Mouse (Mus musculus) gastrocnemius, adult 2 months (tissue): ENCODE measurements around the gene Olfr884. TPM values are rescaled to one million over a fixed set of nuclear protein-coding genes. Genes with fewer than 3 reads are reported as not detected.

Experiments
- DNase-seq: peaks from one replicate; pipeline ENCODE4 v3.0.0; 2022
- H3K27ac ChIP-seq: fragments of 200-600 bp; 2 replicates; pipeline ENCODE4 v1.8.1; 2022; ENCODE audit warnings: mild to moderate bottlenecking
- H3K4me3 ChIP-seq: fragments of 200-600 bp; 2 replicates; pipeline ENCODE4 v1.8.1; 2022; ENCODE audit warnings: mild to moderate bottlenecking, moderate library complexity
- CTCF ChIP-seq: fragments of 200-600 bp; IDR thresholded peaks from 2 replicates; pipeline ENCODE4 v1.8.1; 2022; ENCODE audit warnings: antibody characterized with exemption, mild to moderate bottlenecking, moderate library complexity
- intact Hi-C: fragments of 180-260 bp; cut with DNase I; formaldehyde crosslinking; loops from one replicate; pipeline ENCODE4 v1.15.1; 2025
- long read RNA-seq, 2 experiments: library from polyadenylated mRNA; stranded (forward); transcript quantifications; one replicate each; pipeline ENCODE4 v2.0.0; 2021
- total RNA-seq, 2 experiments: library from RNA; stranded (reverse); gene quantifications; 2 replicates each; pipeline ENCODE4 v1.2.3; 2021

Olfr884 gene
- not detected for total RNA-seq
- long read RNA-seq, experiment 1 = 0 reads
- long read RNA-seq, experiment 2 = 0 reads

DNA sequence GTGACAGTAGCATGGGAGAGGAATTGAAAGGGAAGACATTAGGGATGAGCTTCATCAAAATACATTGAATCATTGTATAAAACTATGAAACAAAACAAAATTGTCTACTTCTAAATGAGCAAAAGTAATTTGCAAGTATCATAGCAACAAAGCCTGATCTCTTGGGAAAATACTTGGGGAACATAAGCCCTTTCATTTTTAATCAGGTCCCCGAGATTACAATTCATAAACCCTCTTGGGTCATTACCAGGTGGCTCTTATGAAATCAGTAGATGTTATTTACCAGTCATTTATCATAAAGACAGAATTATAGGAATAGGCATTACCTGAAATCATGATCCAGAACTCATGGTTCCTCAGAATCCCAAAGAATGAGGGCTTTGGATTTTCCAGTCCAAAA, at the start of gene Olfr884:
Olfr884 (plus strand) TSS at position 301 of the 400 bp plus-strand sequence.
- intact Hi-C loops = no loop called here
- TF ChIP-seq CTCF = no peak
- no peak within 1 kb of the TSS for H3K4me3 ChIP-seq
- no peak for DNase-seq
- no peak within 1 kb of the TSS for H3K27ac ChIP-seq

DNA sequence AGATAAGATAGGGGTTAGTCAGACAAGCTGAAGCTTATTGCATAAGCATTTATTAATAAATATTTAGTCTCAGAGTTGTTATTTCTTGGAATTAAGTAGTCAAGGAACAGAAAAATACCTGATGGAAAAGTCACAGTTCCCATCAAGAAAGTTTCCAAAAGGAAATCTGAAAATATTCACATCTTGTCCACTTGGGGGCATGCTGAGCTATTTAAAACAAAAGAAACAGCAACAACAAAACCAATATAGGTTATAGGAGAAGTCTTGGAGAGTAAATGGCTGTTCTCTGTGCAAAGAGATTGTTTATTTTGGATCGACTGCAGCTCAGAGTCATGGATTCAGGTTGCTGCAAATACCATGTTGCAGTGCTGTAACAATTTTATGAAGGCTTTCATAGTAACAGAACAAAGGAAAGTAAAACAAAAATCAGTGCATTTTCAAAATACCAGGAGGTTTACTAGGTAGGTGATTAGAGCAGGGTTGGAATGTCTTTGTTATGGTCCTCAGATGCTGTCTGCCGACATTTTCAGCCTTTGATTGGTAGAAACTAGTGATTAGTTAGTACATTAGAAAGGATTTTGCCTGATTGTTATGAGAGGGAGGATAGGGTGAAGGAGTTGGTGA, 47.7 kb upstream of the Olfr884 start:
- no peak overlapping the region for H3K4me3 ChIP-seq
- intact Hi-C loops = no loop called here
- DNase-seq = no peak
- no peak overlapping the region for H3K27ac ChIP-seq
- TF ChIP-seq CTCF = no peak

DNA sequence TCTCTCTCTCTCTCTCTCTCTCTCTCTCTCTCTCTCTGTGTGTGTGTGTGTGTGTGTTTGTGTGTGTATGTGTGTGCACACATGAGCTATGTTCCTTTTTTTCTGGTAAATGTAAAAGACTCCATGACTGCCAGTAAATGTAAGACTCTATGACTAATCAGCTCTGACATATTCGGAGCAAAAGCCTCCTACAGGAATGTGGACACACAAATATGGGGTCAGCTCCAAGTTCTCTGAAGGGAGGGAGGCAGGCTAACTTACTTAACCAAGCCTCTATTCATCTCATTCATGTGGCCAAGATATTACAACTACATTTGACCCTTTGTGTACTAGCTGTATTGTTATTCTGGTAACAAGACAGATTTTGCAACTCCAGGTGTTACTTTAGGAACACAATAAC, 46.3 kb upstream of the Olfr884 start:
- Histone ChIP-seq H3K4me3 (no peak overlapping the region), H3K27ac (no peak overlapping the region)
- no peak for DNase-seq
- intact Hi-C loops = no loop called here
- TF ChIP-seq CTCF = no peak

DNA sequence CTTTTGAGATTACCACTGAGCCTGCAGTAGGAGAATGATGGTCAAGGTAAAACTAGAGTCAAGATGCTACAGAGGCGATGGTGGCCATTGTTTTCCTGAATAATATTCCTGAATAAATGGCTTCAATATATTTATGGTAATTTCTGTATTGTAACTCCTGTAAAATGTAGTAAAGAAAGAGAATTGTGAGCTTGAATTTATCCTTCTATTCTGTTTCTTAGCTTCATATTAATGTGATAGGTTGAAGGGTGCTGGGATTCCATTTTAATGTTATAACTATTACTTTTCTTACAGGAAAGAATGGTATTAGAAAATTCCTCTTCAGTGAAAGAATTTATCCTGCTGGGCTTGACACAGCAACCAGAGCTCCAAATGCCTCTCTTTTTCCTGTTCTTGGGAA, 20.8 kb upstream of the Olfr884 start, which contains the start of gene Olfr883:
Olfr883 (plus strand) TSS at position 301 of the 400 bp plus-strand sequence.
- no peak for TF ChIP-seq CTCF
- no peak within 1 kb of the TSS for H3K27ac ChIP-seq

DNA sequence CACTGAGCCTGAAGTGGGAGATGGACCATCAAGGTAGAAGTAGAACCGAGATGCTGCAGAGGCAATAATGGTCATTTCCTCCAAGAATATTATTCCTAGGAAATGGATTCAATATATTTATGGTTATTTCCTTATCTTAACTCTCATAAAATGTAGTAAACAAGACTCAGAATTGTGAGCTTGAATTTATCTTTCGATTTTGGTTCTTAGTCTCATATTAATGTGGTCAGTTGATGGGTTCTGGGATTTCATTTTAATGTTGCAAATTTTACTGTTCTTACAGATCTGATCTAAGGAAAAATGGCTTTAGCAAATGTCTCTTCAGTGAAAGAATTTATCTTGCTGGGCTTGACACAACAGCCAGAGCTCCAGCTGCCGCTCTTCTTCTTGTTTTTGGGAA, 14.7 kb downstream of the Olfr884 start, which contains the start of gene Olfr885:
Olfr885 (plus strand) TSS at position 301 of the 400 bp plus-strand sequence.
- no peak for DNase-seq
- Histone ChIP-seq H3K4me3 (no peak within 1 kb of the TSS), H3K27ac (no peak within 1 kb of the TSS)
- no peak for TF ChIP-seq CTCF
- intact Hi-C loops = no loop called here

More for the DNA sequence above, 20.8 kb upstream of the Olfr884 start, which contains the start of gene Olfr883:
- DNase-seq = no peak
- no peak within 1 kb of the TSS for H3K4me3 ChIP-seq
- intact Hi-C loops = no loop called here

DNA sequence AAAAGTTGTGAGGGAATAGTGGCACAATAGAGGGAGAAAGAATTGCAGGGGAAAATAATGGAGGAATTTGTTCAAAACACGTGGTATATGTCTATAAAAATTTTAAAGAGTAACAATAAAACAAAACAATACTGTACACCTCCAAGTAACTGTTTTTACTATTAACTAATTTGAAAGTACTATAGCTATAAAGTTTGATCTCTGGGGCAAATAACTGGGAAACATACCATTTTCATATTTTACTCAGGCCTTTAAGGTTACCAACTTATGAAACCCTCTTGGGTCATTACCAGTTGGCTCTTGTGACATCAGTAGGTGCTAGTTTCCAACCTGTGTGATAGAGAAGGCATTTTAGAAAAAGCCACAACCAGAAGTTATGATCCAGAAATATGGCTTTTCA, 37.4 kb downstream of the Olfr884 start, which contains the start of gene Olfr887:
Olfr887 (plus strand) TSS at position 301 of the 400 bp plus-strand sequence.
- Histone ChIP-seq H3K27ac (no peak within 1 kb of the TSS), H3K4me3 (no peak within 1 kb of the TSS)
- intact Hi-C loops = no loop called here
- TF ChIP-seq CTCF = no peak
- DNase-seq = no peak

Other genes starting within 250 kb of the Olfr884 start
- gene Olfr876, start 243.5 kb upstream of the Olfr884 start, total RNA-seq = not detected
- gene Olfr877, start 192.3 kb upstream of the Olfr884 start, total RNA-seq = not detected
- not detected for gene Olfr145, start 149.8 kb upstream of the Olfr884 start, total RNA-seq
- gene Olfr878, start 128.7 kb upstream of the Olfr884 start, total RNA-seq = not detected
- not detected for gene Olfr881, start 54.7 kb upstream of the Olfr884 start, total RNA-seq
- not detected for gene Olfr883, start 20.7 kb upstream of the Olfr884 start, total RNA-seq
- not detected for gene Olfr885, start 14.8 kb downstream of the Olfr884 start, total RNA-seq
- gene Olfr887, start 37.5 kb downstream of the Olfr884 start, total RNA-seq = not detected
- not detected for gene Olfr888, start 61.6 kb downstream of the Olfr884 start, total RNA-seq
- not detected for gene Olfr889, start 68.6 kb downstream of the Olfr884 start, total RNA-seq
- not detected for gene Olfr890, start 96.0 kb downstream of the Olfr884 start, total RNA-seq
- gene Olfr891, start 134.3 kb downstream of the Olfr884 start, total RNA-seq = not detected
- gene Olfr893, start 161.8 kb downstream of the Olfr884 start, total RNA-seq = not detected
- gene Olfr894, start 171.5 kb downstream of the Olfr884 start, total RNA-seq = not detected
- not detected for gene Olfr143, start 206.2 kb downstream of the Olfr884 start, total RNA-seq
- gene Olfr895, start 221.3 kb downstream of the Olfr884 start, total RNA-seq = not detected
- not detected for gene Olfr896-ps1, start 244.6 kb downstream of the Olfr884 start, total RNA-seq